Mouse (Mus musculus) kidney, adult 2 months (tissue): ENCODE measurements around the gene Epb41l3. TPM values are rescaled to one million over a fixed set of nuclear protein-coding genes. Genes with fewer than 3 reads are reported as not detected.

Source experiments
- DNase-seq: peaks from one replicate; pipeline ENCODE4 v3.0.0; 2021
- H3K27ac ChIP-seq: fragments of 200-500 bp; 2 replicates; pipeline ENCODE4 v1.5.1; 2012; ENCODE audit warnings: low read depth, low read length, control low read depth, inconsistent platforms; ENCODE audit not compliant: insufficient read depth
- H3K27me3 ChIP-seq: fragments of 200-500 bp; replicated peaks from 2 replicates; pipeline ENCODE4 v1.6.1; 2012; ENCODE audit warnings: mild to moderate bottlenecking, moderate library complexity, low read length, inconsistent platforms; ENCODE audit not compliant: control insufficient read depth, insufficient read depth
- H3K36me3 ChIP-seq: fragments of 200-500 bp; 2 replicates; pipeline ENCODE4 v1.6.1; 2012; ENCODE audit warnings: mild to moderate bottlenecking, moderate library complexity, low read length, inconsistent platforms; ENCODE audit not compliant: control insufficient read depth, insufficient read depth
- H3K4me1 ChIP-seq: fragments of 200-500 bp; 2 replicates; pipeline ENCODE4 v1.6.1; 2011; ENCODE audit warnings: low read length; ENCODE audit not compliant: control insufficient read depth, insufficient read depth
- H3K4me3 ChIP-seq: fragments of 200-500 bp; 2 replicates; pipeline ENCODE4 v1.5.1; 2011; ENCODE audit warnings: mild to moderate bottlenecking, low read depth, low read length, control low read depth; ENCODE audit not compliant: insufficient read depth
- CTCF ChIP-seq: fragments of 200-500 bp; conservative IDR thresholded peaks from 2 replicates; pipeline ENCODE4 v1.5.1; 2011; ENCODE audit warnings: low read depth, mild to moderate bottlenecking, control low read depth, low read length, moderate library complexity, mixed read lengths; ENCODE audit not compliant: insufficient read depth, insufficient read length
- POLR2A ChIP-seq: fragments of 200-500 bp; IDR thresholded peaks from one replicate; pipeline ENCODE4 v1.6.1; 2011; ENCODE audit warnings: low read depth, low read length, control low read depth
- WGBS: fragments of 180-500 bp; shearing (Covaris S2); methylation state at CpG from one replicate; pipeline ENCODE4 v1.1.7; 2018; 5-methylcytosine and 5-hydroxymethylcytosine counted together
- polyA plus RNA-seq: library from polyadenylated mRNA; depleted of rRNA; stranded (reverse); fragments of >200 nt; gene quantifications from 2 replicates; pipeline ENCODE4 v1.2.3, GENCODE M21; 2012

Gene Epb41l3
- polyA plus RNA-seq, 1 experiment = 35.5 TPM

DNA sequence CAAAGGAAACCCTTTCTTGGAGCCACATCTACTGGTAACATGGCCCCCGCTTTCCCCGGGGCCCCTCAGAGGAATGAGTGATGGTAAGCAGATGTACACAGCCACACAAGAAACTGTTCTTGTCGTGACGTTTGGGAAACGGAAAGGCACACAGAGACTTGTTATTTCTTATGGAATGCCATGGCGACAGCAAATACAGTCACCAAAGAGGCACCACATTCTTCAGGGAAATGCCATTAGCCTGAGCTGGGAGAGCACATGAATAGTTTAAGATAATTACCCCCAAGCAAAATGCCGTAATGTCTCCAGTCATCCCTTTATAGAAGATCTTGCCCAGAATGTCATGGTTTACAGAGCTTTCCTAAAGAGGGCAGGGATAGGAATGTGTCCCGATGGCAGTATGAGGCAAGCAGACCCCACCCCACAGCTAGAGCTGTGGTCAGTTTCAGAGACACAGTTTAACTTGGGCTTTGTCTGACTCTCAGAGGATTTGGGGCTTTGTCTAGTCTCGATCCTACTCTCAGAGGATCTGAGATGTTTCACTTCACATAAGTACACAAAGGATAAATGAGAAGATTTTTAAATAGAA is 152.0 kb downstream of the Epb41l3 start:
- Histone ChIP-seq H3K27ac (no peak overlapping the region), H3K4me3 (no peak overlapping the region), H3K36me3 (no peaks in the 10 kb centered on the region), H3K27me3 (no peaks in the 10 kb centered on the region), H3K4me1 (no peaks in the 10 kb centered on the region)
- TF ChIP-seq POLR2A = no peak
- no peak for TF ChIP-seq CTCF
- WGBS = 68% methylated on average over 9 of the region's 9 CpGs
- DNase-seq = no peak

DNA sequence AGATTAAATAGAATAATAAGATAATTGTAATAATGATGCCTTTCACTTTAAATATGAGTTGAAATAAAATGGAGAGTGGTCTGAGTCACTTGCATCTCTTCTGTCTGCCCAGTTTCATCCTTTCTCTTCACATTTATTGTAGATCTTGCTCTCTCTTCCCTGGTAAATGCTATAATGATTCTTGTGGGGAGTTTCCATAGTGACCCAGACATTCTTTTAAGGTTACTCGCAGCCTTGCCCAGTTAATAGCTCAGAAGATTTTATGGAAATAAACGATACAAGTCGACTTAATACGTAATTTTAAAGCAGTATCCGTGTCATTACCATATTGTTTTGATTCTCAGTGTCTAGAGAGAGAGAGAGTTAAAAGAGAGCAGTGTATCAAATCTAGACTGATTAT is 154.0 kb downstream of the Epb41l3 start:
- Histone ChIP-seq H3K4me3 (no peak overlapping the region), H3K4me1 (no peaks in the 10 kb centered on the region), H3K27me3 (no peaks in the 10 kb centered on the region), H3K36me3 (no peaks in the 10 kb centered on the region), H3K27ac (no peak overlapping the region)
- WGBS = 74% methylated on average over 5 of the region's 5 CpGs
- no peak for DNase-seq
- no peak for TF ChIP-seq POLR2A
- no peak for TF ChIP-seq CTCF

DNA sequence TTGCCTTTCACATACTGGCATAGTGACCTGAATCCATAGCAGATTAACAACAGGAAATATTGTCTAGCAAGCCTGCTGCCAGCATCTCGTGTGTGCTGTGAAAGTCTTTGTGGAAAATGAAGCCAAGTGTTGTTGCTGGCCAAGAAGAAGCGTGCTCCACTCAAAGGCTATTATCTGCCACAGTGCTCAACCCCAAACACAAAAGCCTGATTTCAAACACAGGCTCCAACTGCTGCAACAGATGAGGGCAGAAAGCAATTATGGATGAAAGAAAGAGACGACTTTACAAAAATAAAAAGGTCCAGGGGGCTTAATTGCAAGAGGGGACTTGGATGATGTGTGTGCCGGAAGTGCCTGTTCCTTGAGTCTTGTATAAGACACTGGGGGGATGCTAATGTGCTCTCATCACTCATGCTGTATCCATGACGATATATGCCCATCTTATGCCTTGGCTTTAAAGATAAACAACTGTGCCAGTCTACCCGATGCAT is 154.7 kb downstream of the Epb41l3 start:
- WGBS = 71% methylated on average over 6 of the region's 6 CpGs
- no peaks in the 10 kb centered on the region for H3K36me3 ChIP-seq
- H3K4me1 ChIP-seq = no peaks in the 10 kb centered on the region
- no peaks in the 10 kb centered on the region for H3K27me3 ChIP-seq
- H3K27ac ChIP-seq = no peak overlapping the region
- TF ChIP-seq CTCF = no peak
- DNase-seq = no peak
- H3K4me3 ChIP-seq = no peak overlapping the region

DNA sequence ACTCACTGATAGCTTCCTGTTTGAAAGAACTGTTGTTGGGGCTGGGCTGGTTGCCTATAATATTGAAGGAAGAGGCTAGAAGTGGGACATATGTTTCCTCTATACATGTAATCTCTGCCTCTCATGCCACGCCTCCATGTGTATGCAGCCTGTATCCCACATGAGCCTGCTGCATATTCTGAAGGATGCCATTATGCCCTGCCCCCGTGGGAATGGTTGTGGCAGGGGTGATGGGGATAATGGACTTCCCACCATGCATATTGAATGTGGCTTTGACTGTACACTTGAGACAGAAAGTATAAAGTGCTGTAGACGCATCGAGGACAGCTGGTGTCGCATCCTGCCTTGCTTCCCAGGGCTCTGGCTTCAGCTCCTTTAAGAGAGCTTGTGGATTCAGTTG is 155.9 kb downstream of the Epb41l3 start:
- 92% methylated on average over 5 of the region's 5 CpGs for WGBS
- no peak for DNase-seq
- TF ChIP-seq POLR2A (no peak), CTCF (no peak)
- H3K27me3 ChIP-seq = no peaks in the 10 kb centered on the region
- H3K27ac ChIP-seq = no peak overlapping the region
- no peak overlapping the region for H3K4me3 ChIP-seq
- no peaks in the 10 kb centered on the region for H3K4me1 ChIP-seq
- H3K36me3 ChIP-seq = no peaks in the 10 kb centered on the region

DNA sequence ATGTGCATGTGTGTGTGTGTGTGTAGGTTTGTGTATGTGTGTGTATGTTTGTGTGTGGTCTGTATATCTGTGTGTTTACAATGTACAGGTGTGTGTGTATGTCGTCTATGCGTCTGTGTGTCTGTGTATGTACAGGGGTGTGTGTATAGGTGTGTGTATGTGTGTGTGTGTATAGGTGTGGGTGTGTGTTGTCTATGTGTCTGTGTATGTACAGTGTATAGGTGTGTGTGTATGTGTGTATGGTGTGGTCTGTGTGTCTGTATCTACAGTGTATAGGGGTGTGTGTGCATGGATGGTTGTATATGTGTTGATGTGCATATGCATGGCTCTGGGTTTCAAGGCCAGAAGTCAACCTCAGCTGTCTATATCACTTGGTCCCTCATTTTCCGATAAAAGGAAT is 161.7 kb downstream of the Epb41l3 start:
- Histone ChIP-seq H3K27me3 (no peaks in the 10 kb centered on the region), H3K4me3 (no peak overlapping the region), H3K4me1 (no peaks in the 10 kb centered on the region), H3K36me3 (no peaks in the 10 kb centered on the region), H3K27ac (no peak overlapping the region)
- no peak for DNase-seq
- WGBS = 97% methylated on average over 3 of the region's 3 CpGs
- TF ChIP-seq POLR2A (no peak), CTCF (no peak)

DNA sequence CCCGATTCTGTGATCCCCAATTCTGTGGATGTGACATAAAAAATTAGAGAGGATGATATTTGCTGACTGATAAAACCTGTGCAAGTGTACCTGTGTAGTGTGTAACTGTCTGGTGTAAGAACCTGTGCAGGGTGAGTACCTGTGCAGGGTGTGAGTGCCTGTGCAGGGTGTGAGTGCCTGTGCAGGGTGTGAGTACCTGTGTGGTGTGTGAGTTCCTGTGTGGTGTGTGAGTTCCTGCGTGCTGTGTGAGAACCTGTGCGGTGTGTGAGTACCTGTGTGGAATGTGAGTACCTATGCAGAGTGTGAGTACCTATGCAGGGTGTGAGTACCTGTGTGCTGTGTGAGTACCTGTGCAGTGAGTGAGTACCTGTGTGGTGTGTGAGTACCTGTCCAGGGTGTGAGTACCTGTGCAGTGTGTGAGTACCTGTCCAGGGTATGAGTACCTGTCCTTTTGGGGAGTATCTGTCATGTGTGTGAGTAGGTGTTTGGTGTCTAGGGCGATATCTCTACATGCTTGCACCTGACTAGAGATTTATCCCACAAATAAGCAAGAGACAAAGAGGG is 163.4 kb downstream of the Epb41l3 start:
- H3K27ac ChIP-seq = no peak overlapping the region
- WGBS = 90% methylated on average over 4 of the region's 4 CpGs
- H3K4me3 ChIP-seq = no peak overlapping the region
- no peaks in the 10 kb centered on the region for H3K27me3 ChIP-seq
- DNase-seq = no peak
- no peaks in the 10 kb centered on the region for H3K36me3 ChIP-seq
- H3K4me1 ChIP-seq = no peaks in the 10 kb centered on the region
- no peak for TF ChIP-seq CTCF
- TF ChIP-seq POLR2A = no peak

DNA sequence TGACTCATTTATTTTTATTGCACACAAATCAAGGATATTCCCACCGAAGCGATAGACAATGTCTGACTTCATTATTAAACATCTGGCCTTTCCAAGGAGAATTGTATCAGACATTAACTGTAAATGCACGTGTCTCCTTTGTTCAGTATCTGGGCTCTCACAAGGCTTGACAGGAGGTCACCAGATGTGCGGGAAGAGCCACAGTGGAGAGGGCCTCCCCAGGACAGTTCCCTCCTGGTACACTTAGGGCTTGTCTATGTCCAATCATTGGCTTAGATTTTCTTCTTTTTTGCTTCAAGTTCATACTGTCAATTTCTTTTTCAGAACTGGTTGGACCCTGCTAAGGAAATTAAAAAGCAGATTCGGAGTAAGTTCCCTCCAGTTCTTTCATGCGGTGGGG is 163.9 kb downstream of the Epb41l3 start:
- TF ChIP-seq CTCF = no peak
- TF ChIP-seq POLR2A = no peak
- Histone ChIP-seq H3K36me3 (no peaks in the 10 kb centered on the region), H3K4me3 (no peak overlapping the region), H3K27ac (no peak overlapping the region), H3K27me3 (no peaks in the 10 kb centered on the region), H3K4me1 (no peaks in the 10 kb centered on the region)
- WGBS = 81% methylated on average over 6 of the region's 6 CpGs
- no peak for DNase-seq
